Mouse (Mus musculus) 3T3-L1 (cell line): ENCODE data around the gene Comt.
A peak's percentile ranks its signal among the peaks of the same experiment; 100 is the strongest.

Source experiments
- DNase-seq: peaks from one replicate; pipeline ENCODE4 v3.0.0-alpha.2; 2015; ENCODE audit warnings: low read depth, low spot score

The Comt gene

DNA sequence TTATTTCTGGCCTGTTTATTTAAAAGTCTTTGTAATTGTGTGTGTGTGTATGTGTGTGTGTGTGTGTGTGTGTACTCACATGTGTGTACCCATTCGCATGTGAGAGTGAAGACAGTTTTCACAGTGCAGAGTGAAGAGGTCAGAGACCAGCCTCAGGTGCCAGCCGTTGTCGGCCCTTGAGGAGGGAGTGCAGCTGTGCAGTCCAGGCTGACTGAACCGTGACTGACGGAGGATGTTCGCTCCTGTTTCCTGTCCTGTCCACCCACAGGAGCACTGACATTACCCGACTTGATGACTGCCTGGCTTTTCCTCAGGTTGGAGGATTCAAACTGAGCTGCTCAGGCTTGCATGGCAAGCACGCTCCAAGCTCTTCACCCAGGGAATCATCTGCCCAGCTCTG is 63.7 kb downstream of the Comt start:
- DNase-seq: no peak

GRCm38 (mm10) chr16:18360151-18360805 is 66.4 kb downstream of the Comt start:
- no peak for DNase-seq

DNA sequence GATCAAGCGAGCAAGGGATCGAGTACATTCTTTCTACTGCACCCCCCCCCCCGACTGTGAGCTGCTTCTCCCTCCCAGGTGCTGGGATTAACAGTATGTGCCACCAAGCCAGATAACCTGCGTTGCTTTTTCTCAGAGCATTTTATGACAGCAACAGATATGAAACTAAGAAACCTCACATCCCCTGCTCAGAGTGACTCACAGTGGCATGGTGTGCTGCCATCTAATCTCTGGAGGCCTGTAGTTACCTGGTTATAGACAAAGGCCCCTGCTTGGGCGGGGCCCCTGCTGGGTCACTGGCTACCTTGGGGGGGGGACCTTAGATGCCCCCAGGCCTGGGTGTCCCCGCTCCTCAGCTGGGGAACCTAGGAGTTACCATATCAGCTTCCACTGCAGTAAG is 68.7 kb downstream of the Comt start:
- DNase-seq: no peak

- DNase-seq: peak; percentile 93
Observed at GRCm38 (mm10) chr16:18356961-18357360, 69.7 kb downstream of the Comt start.
